Mouse (Mus musculus): ENCODE data around the gene Fads2. TPM values are rescaled to one million over a fixed set of nuclear protein-coding genes. Genes with fewer than 3 reads are reported as not detected.

Fads2 gene
- polyA plus RNA-seq, 2 experiments, result 22.7 to 41.9 TPM

DNA sequence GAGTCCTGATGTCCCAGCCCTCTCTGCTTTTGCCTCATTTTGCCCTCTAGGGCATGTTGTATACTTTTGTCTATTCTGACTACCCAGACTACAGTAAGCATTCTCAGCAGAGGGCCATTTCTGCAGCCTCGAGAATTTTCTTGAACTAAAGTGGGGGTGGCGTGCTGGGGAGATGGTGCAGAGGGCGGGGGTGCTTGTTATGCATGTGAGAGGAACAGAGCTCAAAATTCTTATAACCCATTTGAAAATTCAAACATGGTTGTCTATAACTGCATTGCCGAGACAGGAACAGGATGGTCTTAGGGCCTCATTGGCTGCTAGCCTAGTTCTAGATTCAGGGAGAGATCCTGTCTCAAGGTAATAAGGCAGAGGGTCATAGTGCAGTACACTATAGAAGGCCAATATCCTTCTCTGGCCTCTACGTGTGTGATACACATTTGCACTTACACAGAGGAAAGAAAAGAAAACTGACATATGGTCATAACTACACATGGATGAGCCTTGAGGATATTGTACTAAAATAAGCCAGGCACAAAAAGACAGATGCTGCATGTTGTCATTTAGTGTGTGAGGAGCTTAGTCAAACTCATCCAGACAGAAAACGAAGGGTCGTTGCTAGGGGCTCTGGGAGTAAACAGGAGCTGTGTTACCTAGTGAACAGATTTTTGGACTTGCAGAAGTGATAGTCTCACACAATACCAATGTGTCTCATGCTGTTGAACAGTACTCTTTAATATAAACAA lies 22.5 kb upstream of the Fads2 start:
- ATAC-seq (ENCODE audit: insufficient read depth), result no peak
- WGBS (ENCODE audit: insufficient replicate concordance), result 68% methylated on average over 7 of the region's 7 CpGs
- H3K9me3 ChIP-seq (ENCODE audit: control insufficient read depth, low read length), result no peaks in the 10 kb centered on the region
- no peak overlapping the region for H3K4me3 ChIP-seq (ENCODE audit: insufficient read depth in 1 of 2, low read depth in 2 of 2, low read length in 2 of 2)
- H3K36me3 ChIP-seq (replicated peaks; ENCODE audit: control insufficient read depth, insufficient read depth, low read depth), result no peaks in the 10 kb centered on the region
- no peak for DNase-seq (ENCODE audit: low read depth in 3 of 3, low spot score in 3 of 3)
- TF ChIP-seq EP300 (IDR thresholded peaks at IDR 0.05; ENCODE audit: low read depth) (no peak), CTCF (IDR thresholded peaks at IDR 0.05; ENCODE audit: low read depth) (no peak)
- H3K4me2 ChIP-seq (ENCODE audit: low read depth), result no peak overlapping the region
- H3K27ac ChIP-seq, result no peak overlapping the region
- H3K27me3 ChIP-seq (ENCODE audit: control insufficient read depth, insufficient read depth, low read length), result no peaks in the 10 kb centered on the region
- H3K9ac ChIP-seq (replicated peaks), result no peak overlapping the region
- H3K4me1 ChIP-seq (replicated peaks; ENCODE audit: control insufficient read depth in 2 of 2, insufficient read depth in 2 of 2, low read length in 1 of 2), result no peaks in the 10 kb centered on the region

DNA sequence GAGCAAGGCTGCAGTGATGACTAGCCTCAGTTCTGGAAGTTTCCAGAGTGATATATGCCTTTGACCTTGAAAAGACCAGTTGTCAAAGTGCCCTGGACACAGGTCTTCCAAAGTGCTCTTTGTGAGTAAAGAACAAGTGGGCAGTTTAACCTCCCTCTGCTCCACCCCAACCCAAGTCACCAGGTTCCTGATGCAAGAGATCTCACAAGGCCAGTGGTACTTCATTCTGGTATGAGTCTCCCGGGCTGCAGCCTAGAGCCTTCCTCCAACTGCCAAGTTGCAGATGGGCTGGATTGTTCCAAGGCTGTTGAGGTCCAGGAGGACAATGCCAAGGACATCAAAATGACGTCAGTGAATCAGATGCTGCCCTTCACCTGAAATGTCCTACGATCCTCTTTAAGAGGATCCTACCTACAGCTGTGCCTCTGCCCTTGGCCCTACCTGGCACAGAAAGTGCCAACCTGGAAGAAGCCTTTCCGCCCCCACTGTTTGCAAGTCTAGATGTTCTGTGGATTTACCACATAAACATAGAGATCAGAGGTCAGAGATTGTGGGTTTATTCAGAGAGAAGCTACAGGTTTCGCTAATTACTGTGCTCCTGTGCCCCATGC lies 20.6 kb upstream of the Fads2 start:
- no peaks in the 10 kb centered on the region for H3K9me3 ChIP-seq (ENCODE audit: control insufficient read depth, low read length)
- no peak overlapping the region for H3K4me3 ChIP-seq (ENCODE audit: insufficient read depth in 1 of 2, low read depth in 2 of 2, low read length in 2 of 2)
- H3K36me3 ChIP-seq (replicated peaks; ENCODE audit: control insufficient read depth, insufficient read depth, low read depth), result no peaks in the 10 kb centered on the region
- no peak overlapping the region for H3K27ac ChIP-seq
- H3K27me3 ChIP-seq (ENCODE audit: control insufficient read depth, insufficient read depth, low read length), result no peaks in the 10 kb centered on the region
- H3K4me1 ChIP-seq (replicated peaks; ENCODE audit: control insufficient read depth in 2 of 2, insufficient read depth in 2 of 2, low read length in 1 of 2), result no peaks in the 10 kb centered on the region
- no peak for TF ChIP-seq CTCF (IDR thresholded peaks at IDR 0.05; ENCODE audit: low read depth)
- no peak for TF ChIP-seq EP300 (IDR thresholded peaks at IDR 0.05; ENCODE audit: low read depth)
- 62% methylated on average over 5 of the region's 5 CpGs for whole genome bisulfite sequencing (ENCODE audit: insufficient replicate concordance)
- DNase-seq (ENCODE audit: low read depth in 3 of 3, low spot score in 3 of 3) (no peak), ATAC-seq (ENCODE audit: insufficient read depth) (no peak)
- H3K9ac ChIP-seq (replicated peaks), result no peak overlapping the region
- H3K4me2 ChIP-seq (ENCODE audit: low read depth), result no peak overlapping the region

DNA sequence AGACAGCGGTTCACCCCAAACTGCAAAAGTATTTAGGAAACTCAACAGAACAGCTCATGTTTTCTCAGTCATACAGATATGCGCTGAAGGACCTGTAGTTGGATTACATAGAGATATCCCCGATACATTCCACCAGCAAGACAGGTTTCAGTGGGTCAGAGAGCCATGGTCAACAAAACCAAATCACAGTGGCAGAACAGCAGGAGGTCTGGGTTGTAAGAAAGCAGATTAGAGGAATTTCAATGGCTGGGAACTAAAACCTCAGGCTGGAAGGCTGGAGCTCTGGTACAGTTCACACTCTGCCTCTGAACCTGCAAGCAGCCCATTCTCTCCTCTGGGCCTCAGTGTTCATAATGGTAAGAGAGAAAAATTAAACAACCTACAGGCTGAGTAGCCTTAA lies 15.1 kb upstream of the Fads2 start:
- H3K36me3 ChIP-seq (replicated peaks; ENCODE audit: control insufficient read depth, insufficient read depth, low read depth), result no peaks in the 10 kb centered on the region
- no peaks in the 10 kb centered on the region for H3K4me1 ChIP-seq (replicated peaks; ENCODE audit: control insufficient read depth in 2 of 2, insufficient read depth in 2 of 2, low read length in 1 of 2)
- WGBS (ENCODE audit: insufficient replicate concordance), result 77% methylated on average over 3 of the region's 3 CpGs
- H3K27ac ChIP-seq, result no peak overlapping the region
- no peak overlapping the region for H3K4me2 ChIP-seq (ENCODE audit: low read depth)
- H3K9me3 ChIP-seq (ENCODE audit: control insufficient read depth, low read length), result no peaks in the 10 kb centered on the region
- DNase-seq (ENCODE audit: low read depth in 3 of 3, low spot score in 3 of 3) (no peak), ATAC-seq (ENCODE audit: insufficient read depth) (no peak)
- TF ChIP-seq CTCF (IDR thresholded peaks at IDR 0.05; ENCODE audit: low read depth) (no peak), EP300 (IDR thresholded peaks at IDR 0.05; ENCODE audit: low read depth) (no peak)
- no peak overlapping the region for H3K9ac ChIP-seq (replicated peaks)
- H3K4me3 ChIP-seq (ENCODE audit: insufficient read depth in 1 of 2, low read depth in 2 of 2, low read length in 2 of 2), result no peak overlapping the region
- H3K27me3 ChIP-seq (ENCODE audit: control insufficient read depth, insufficient read depth, low read length), result no peaks in the 10 kb centered on the region

DNA sequence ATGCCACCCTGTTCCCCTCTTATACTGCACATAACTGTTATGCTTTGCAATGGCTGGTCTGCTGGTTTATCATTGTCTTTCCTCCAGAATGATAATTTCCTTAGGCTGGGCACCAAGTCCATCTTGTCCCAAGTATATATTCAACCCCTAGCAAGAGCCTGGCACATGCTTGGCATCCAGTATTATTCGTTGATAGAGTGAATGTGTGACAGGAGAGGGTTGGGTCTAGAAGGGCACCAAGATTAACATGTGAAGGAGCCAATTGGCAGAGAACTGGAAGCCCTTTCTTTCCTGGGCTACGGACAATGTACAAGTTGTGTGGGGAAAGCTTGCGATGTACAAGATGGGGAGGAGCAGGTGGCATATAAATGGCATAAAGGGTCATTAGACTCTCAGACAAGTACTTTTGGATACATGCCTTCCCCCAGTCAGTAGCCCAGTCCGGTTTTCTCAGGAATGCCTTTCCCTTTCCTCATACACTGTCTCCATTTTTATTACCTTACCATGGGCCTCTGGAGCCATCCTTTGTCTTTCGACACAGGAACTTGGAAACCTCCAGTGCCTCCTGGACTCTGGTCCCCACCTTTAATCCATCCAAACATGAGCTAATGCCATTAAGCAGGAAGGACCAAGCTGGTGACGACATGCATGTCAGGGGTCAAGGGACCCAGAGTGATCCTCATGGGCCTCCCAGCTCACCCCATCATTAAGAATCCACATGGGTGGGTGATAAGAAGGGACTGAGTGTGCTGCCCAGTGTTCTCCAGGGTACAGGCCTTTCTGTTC lies 14.0 kb upstream of the Fads2 start:
- no peaks in the 10 kb centered on the region for H3K27me3 ChIP-seq (ENCODE audit: control insufficient read depth, insufficient read depth, low read length)
- H3K4me3 ChIP-seq (ENCODE audit: insufficient read depth in 1 of 2, low read depth in 2 of 2, low read length in 2 of 2), result no peak overlapping the region
- TF ChIP-seq CTCF (IDR thresholded peaks at IDR 0.05; ENCODE audit: low read depth) (no peak), EP300 (IDR thresholded peaks at IDR 0.05; ENCODE audit: low read depth) (no peak)
- H3K27ac ChIP-seq, result no peak overlapping the region
- H3K9me3 ChIP-seq (ENCODE audit: control insufficient read depth, low read length), result no peaks in the 10 kb centered on the region
- WGBS (ENCODE audit: insufficient replicate concordance), result 66% methylated on average over 6 of the region's 6 CpGs
- no peak overlapping the region for H3K9ac ChIP-seq (replicated peaks)
- H3K4me1 ChIP-seq (replicated peaks; ENCODE audit: control insufficient read depth in 2 of 2, insufficient read depth in 2 of 2, low read length in 1 of 2), result no peaks in the 10 kb centered on the region
- H3K36me3 ChIP-seq (replicated peaks; ENCODE audit: control insufficient read depth, insufficient read depth, low read depth), result no peaks in the 10 kb centered on the region
- no peak overlapping the region for H3K4me2 ChIP-seq (ENCODE audit: low read depth)
- ATAC-seq (ENCODE audit: insufficient read depth) (no peak), DNase-seq (ENCODE audit: low read depth in 3 of 3, low spot score in 3 of 3) (no peak)

DNA sequence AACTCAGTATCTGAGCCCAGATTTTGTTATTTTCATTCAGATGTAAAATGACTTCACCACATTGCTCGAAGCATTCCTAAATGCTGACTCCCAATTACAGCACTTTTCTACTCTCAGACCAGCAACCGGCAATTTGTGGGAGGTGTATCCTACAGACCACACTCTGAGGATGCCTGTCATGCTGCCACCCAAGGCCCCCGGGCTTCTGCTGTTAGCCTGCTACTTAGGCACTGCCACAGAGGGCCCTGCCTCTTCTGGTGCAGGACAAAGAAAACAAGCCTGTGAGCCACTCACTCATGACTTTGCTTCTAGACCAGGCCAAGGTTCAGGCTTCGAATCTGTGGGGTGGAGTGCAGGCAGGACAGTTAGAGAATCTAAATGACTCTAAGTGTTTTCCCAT lies 11.4 kb upstream of the Fads2 start:
- no peaks in the 10 kb centered on the region for H3K9me3 ChIP-seq (ENCODE audit: control insufficient read depth, low read length)
- 63% methylated on average over 4 of the region's 4 CpGs for WGBS (ENCODE audit: insufficient replicate concordance)
- no peaks in the 10 kb centered on the region for H3K4me1 ChIP-seq (replicated peaks; ENCODE audit: control insufficient read depth in 2 of 2, insufficient read depth in 2 of 2, low read length in 1 of 2)
- no peaks in the 10 kb centered on the region for H3K36me3 ChIP-seq (replicated peaks; ENCODE audit: control insufficient read depth, insufficient read depth, low read depth)
- H3K4me3 ChIP-seq (ENCODE audit: insufficient read depth in 1 of 2, low read depth in 2 of 2, low read length in 2 of 2), result no peak overlapping the region
- H3K9ac ChIP-seq (replicated peaks), result no peak overlapping the region
- H3K27ac ChIP-seq, result no peak overlapping the region
- H3K4me2 ChIP-seq (ENCODE audit: low read depth), result no peak overlapping the region
- TF ChIP-seq CTCF (IDR thresholded peaks at IDR 0.05; ENCODE audit: low read depth) (no peak), EP300 (IDR thresholded peaks at IDR 0.05; ENCODE audit: low read depth) (no peak)
- H3K27me3 ChIP-seq (ENCODE audit: control insufficient read depth, insufficient read depth, low read length), result no peaks in the 10 kb centered on the region
- DNase-seq (ENCODE audit: low read depth in 3 of 3, low spot score in 3 of 3) (no peak), ATAC-seq (ENCODE audit: insufficient read depth) (no peak)

All from liver, embryonic 14.5 days (tissue).